Mouse (Mus musculus) yolk sac, embryonic 10.5 days (tissue): ENCODE data around the gene Pafah1b3.
"Not testable (repeated sequence)": the region's sequence is repeated elsewhere in the genome, so short reads cannot be mapped to it uniquely, and the experiment has no call there.

ENCODE experiments used
- DNase-seq: peaks from one replicate; pipeline ENCODE4 v3.0.0-alpha.2; 2017; ENCODE audit warnings: low spot score

Pafah1b3 gene

GRCm38 (mm10) chr7:25297454-25298325 lies at the start of gene Pafah1b3:
Gene Pafah1b3 (minus strand): TSS chr7:25297986.
- peak; percentile 95 for DNase-seq

DNA sequence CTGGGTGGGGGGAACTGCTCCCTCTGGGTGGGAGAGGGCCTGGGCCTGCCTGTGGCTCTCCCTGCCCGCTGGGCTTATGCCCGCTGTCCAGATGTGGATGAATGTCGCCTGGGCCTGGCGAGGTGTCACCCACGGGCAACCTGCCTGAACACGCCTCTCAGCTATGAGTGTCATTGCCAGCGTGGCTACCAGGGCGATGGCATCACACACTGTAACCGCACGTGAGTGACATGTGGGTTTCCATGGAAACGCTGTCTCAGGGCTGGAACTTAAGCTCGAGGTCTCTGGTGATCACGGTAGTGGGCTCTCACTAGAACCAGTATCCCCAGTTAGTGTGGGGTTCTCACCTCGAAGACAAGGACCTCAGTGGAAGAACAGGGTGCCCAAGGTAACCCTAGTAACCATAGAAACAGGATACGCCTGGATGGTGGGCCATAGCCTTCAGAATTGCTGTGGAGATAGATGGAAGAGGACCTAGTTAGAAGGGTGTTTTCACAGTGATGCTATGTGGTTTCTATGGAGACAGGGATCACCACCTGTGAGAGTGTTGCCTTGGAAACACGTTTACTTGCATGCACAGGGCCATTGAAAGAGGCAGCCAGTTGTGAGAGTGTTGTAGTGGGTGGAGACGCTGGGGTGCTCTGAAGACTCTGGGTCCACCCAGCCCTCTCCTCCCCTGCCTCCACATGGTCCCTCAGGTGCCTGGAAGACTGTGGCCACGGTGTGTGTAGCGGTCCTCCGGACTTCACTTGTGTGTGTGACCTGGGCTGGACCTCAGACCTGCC lies 43.4 kb upstream of the Pafah1b3 start:
- DNase-seq, result no peak

DNA sequence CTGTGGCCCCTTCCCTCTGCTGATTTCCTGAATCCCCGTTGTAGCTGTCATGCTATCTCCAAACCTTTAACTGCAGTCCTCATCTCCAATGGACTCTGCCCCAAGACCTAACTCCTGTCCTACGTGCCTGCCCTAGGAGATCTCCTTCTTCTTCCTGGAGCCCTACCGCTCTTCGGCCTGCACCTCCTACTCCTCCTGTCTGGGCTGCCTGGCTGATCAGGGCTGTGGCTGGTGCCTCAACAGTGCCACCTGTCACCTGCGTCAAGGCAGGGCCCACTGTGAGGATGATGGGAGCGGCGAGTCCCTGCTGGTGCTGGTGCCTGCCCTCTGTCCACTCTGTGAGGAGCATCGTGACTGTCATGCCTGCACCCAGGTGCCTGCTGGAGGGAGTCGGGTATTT lies 41.5 kb upstream of the Pafah1b3 start:
- DNase-seq, result peak; percentile 40

GRCm38 (mm10) chr7:25334472-25334871 lies 36.7 kb upstream of the Pafah1b3 start:
- DNase-seq, result no peak

DNA sequence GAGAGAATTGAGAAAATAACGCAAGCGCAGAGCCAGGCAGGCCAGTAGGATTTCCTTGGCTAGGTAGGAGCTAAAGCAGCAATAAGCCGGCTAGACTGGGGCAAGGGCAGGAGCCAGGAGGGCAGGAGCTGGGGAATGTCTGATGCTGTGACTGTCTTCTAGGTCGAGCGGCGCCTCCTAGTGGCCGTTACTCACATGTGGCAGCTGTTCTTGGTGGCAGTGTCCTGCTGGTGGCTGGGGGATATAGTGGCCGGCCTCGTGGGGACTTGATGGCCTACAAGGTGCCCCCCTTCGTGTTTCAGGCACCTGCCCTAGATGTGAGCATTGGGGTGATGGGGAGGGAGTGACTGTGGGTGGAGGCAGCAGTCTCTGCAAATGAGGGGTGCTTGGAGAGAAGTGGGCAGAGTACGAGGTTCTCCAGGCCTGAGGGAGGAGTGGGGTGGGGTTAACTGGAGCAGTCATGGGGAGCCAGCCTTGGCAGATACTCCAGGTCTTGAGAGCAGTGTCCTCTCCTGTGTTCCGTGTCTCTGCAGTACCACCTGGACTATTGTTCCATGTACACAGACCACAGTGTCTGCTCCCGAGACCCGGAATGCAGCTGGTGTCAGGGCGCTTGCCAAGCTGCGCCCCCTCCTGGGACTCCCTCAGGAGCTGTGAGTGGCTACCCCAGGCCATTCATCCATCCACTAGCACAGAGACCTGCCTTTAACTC lies 36.0 kb upstream of the Pafah1b3 start:
- peak; percentile 42 for DNase-seq

DNA sequence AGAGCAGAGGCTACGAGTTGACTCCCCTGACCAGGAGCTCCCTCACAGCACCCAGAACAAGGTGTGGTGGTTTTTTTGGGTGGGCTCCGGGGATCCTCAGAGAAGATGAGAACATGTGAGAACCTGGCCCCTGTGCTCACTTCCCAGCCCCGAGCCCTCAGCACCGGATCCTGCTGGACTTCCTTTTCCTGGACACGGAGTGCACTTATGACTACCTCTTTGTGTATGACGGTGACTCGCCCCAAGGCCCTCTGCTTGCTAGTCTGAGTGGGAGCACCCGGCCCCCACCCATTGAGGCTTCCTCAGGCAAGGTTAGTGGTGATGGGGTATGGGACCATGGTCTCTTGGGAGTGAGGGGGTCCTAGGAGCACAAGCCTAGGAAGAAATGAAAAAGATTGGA lies 28.4 kb upstream of the Pafah1b3 start:
- no peak for DNase-seq

- DNase-seq, result not testable (repeated sequence)
These were observed 27.6 kb upstream of the Pafah1b3 start for GRCm38 (mm10) chr7:25325431-25325830.

- no peak for DNase-seq
These were observed 25.4 kb upstream of the Pafah1b3 start for GRCm38 (mm10) chr7:25323219-25323618.

DNA sequence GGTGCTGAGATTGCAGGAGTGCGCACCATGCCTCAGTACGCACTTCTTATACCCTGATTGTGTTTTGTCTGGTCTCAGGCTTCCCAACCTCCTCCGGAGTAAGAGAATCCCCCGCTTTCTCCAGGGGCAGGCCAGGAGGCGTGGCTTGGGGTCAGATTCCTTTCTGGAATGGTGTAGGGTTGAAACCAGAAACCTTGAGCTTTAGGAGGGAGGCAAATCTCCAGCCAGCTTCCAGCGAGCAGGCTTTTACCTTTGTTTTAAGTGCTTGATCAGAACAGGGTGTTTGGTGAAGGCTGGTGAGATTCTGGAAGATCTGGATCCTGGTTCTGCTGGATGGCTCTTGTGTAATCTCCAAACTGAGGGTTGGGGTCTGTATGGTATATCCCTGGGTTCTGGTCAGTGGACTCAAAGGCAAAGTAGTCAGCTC lies 24.3 kb upstream of the Pafah1b3 start:
- DNase-seq, result peak; percentile 78

DNA sequence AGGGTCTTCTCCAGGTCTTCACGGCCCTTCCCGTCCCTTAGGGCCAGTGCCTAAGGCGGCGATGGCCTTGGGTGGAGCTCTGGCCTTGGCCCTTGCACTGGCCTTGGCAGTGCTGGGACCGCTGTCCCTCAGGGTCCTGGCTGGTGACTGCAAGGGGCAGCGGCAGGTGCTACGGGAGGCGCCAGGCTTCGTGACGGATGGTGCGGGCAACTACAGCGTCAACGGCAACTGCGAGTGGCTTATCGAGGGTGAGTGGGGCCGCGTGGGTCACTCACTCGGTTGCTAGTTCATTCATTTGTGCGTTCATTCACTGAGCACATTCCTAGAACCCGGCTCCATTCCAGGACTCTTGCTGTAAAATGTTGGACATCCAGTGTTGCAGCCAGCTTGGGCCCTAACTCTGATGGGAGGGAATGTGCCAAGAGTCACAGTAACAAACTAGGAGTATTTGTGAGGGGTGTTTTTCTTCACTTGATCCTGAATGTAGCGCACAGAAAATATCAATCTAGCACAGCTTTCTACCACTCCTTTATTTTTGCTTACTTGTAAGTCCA lies 19.7 kb upstream of the Pafah1b3 start:
- no peak for DNase-seq

GRCm38 (mm10) chr7:25316532-25317445 lies 19.0 kb upstream of the Pafah1b3 start, which contains the start of gene Megf8:
Gene Megf8 (plus strand): TSS chr7:25317164.
- peak; percentile 97 for DNase-seq

DNA sequence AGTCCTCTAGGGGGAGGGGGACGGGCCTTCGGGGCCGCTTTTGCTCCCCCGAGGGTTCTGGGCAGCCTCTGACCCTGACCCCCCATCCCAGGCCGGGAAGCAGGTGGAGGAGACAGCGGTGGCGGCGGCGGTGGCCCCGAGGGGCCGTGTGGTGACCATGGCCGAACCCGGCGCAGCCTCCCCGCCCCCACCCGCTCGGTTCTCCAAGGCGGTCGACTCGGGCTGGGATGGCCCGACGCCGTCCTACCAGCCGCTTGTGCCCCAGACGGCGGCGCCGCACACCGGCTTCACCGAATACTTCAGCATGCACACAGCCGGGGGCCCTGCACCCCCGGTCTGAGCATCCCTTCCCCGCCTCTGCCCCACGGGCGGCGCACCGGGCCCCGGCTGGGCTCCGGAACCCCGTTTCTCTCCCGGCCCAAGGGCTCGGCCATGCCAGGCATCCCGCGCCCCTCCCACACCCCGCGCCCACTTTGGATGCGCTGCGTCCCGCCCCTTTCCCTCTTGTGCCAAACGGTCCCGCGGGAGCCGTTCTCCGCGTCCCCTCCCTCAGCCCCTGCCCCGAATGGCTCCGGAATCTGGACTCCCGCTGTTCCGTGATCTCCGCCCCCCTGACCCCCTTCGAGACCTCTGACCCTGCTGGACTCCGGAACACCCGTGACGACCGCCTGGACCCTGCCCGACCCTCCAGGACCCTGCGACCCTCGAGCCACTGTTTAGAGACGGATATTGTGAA lies 17.7 kb upstream of the Pafah1b3 start:
- no peak for DNase-seq

DNA sequence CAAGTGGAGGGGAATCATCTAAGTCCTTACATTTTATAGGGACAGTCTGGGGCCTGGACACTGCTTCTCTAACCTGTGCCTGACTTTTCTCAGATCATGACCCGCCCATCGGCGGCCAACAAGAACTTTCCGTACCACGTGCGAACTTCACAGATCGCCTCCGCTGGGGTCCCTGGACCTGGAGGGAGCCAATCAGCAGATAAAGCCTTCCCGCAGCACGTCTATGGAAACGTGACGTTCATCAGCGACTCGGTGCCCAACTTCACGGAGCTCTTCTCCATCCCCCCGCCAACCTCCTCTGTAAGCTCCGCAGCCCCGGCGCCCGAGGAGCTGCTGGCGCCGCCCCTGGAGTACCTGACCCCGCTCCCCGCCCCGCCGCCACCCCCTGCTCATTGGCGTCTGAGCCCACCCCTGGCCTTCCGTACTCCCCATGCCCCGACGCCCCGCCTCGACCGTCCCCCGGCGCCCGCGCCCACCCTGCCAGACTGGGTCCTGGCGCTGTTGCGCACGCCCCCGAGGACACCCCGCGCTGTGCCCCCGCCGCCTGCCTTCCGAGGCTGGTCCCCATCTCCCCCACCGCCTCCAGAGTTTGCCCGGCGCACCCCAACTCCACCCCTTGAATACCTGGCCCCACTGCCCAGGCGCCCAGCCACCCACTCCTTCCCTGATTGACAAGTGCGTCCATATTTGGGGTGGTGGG lies 17.0 kb upstream of the Pafah1b3 start:
- no peak for DNase-seq

DNA sequence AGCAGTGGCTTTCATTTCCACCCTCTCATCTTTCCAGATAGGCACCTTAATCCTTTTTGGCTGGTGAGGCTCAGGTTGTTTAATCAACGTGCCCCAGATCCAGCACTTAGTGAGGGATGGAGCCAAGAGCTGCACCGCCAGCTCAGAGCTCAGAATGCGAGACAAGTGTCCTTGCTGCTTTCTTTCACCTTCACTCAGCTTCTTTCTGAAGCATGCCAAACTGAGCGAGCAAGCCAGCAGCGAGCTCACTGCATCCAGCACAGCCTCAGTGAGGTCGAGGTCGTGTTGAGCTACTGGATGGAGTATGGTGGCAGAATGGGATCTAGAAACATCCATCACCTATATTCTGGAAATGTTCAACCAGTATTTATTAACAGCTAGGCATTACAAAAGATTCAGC lies 15.5 kb upstream of the Pafah1b3 start:
- no peak for DNase-seq

GRCm38 (mm10) chr7:25311193-25311592 lies 13.4 kb upstream of the Pafah1b3 start:
- no peak for DNase-seq

- DNase-seq, result no peak
These were observed 11.6 kb upstream of the Pafah1b3 start for GRCm38 (mm10) chr7:25309425-25309824.

- no peak for DNase-seq
These were observed 11.0 kb upstream of the Pafah1b3 start for GRCm38 (mm10) chr7:25308702-25309318.

DNA sequence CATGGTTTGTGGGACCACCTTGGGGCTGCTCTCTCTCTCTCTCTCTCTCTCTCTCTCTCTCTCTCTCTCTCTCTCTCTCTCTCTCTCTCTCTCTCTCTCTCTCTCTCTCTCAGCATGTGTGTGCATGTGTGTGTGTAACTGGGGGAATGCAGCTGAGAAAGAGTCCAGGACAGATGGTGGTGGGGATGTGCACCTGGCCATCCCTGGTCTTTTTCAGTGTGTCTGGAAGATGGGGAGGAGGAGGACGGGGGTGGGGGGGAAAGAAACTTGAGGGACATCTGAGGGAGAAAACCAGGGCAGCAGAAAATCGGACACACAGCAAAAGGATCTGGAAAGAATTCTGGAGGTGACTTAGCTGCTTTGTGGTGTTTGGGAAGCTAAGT lies 8.8 kb upstream of the Pafah1b3 start:
- DNase-seq, result no peak

GRCm38 (mm10) chr7:25305956-25306613 lies 8.3 kb upstream of the Pafah1b3 start, which contains the start of gene Tmem145:
Gene Tmem145 (plus strand): TSS chr7:25306106.
- DNase-seq, result peak; percentile 66
